ENCODE assay signal across 7 mouse cellular contexts in genomic region chr1:34459284-34460060, GRCm38 (mm10). TPM values are rescaled to one million over a fixed set of nuclear protein-coding genes. Genes with fewer than 3 reads are reported as not detected.
DNase-seq lines count a peak whose midpoint lies in the region; ATAC-seq lines count a peak whose summit lies in the region.

Ptpn18 (plus strand) TSS chr1:34459762.

- peak; percentile 62 for ATAC-seq in granulocyte monocyte progenitor cell, adult 5-6 weeks (replicated peaks; ENCODE audit: poor library complexity, severe bottlenecking)
- ATAC-seq in midbrain, embryonic 13.5 days: peak; percentile 95

- H3K4me2 ChIP-seq in midbrain, embryonic 13.5 days (replicated peaks): peak within 1 kb of the TSS; percentile 86

- H3K27ac ChIP-seq in embryonic facial prominence, embryonic 10.5 days (replicated peaks): 0 out of 2 replicates have a peak within 1 kb of the TSS, but pooled peaks have one; percentile 24
- no peak within 1 kb of the TSS for H3K27ac ChIP-seq in limb, embryonic 10.5 days
- no peak within 1 kb of the TSS for H3K27ac ChIP-seq in midbrain, embryonic 13.5 days

- peaks cover 11% of the 10 kb centered on the region for H3K4me1 ChIP-seq in embryonic facial prominence, embryonic 10.5 days
- peaks cover 11% of the 10 kb centered on the region for H3K4me1 ChIP-seq in limb, embryonic 10.5 days
- H3K4me1 ChIP-seq in midbrain, embryonic 13.5 days (replicated peaks): peaks cover 8% of the 10 kb centered on the region; the same call in 1 of the 2 replicates

- DNase-seq in adrenal gland, postnatal 10 days: peak; percentile 96
- DNase-seq in embryonic facial prominence, embryonic 10.5 days (ENCODE audit: low spot score): peak; percentile 91
- DNase-seq in kidney, adult 11 months: peak; percentile 95
- peak; percentile 90 for DNase-seq in limb, embryonic 10.5 days (ENCODE audit: low spot score)
- DNase-seq in spleen, adult 12 weeks (ENCODE audit: low spot score): peak; percentile 85

- peak within 1 kb of the TSS; percentile 40 for H3K9ac ChIP-seq in midbrain, embryonic 13.5 days (replicated peaks)

- peak within 1 kb of the TSS; percentile 71 for H3K4me3 ChIP-seq in embryonic facial prominence, embryonic 10.5 days
- H3K4me3 ChIP-seq in limb, embryonic 10.5 days: peak within 1 kb of the TSS; percentile 64
- H3K4me3 ChIP-seq in midbrain, embryonic 13.5 days (replicated peaks): peak within 1 kb of the TSS; percentile 55

- H3K27me3 ChIP-seq in embryonic facial prominence, embryonic 10.5 days (replicated peaks; ENCODE audit: low read depth, poor library complexity, severe bottlenecking): peaks cover 68% of the 10 kb centered on the region
- H3K27me3 ChIP-seq in limb, embryonic 10.5 days (ENCODE audit: low read depth, poor library complexity, severe bottlenecking): peaks cover 62% of the 10 kb centered on the region
- peaks cover 46% of the 10 kb centered on the region for H3K27me3 ChIP-seq in midbrain, embryonic 13.5 days

- H3K36me3 ChIP-seq in embryonic facial prominence, embryonic 10.5 days (replicated peaks): no peaks in the 10 kb centered on the region
- no peaks in the 10 kb centered on the region for H3K36me3 ChIP-seq in limb, embryonic 10.5 days
- no peaks in the 10 kb centered on the region for H3K36me3 ChIP-seq in midbrain, embryonic 13.5 days

- WGBS in embryonic facial prominence, embryonic 10.5 days: under 1% methylated on average over 48 of the region's 48 CpGs
- WGBS in limb, embryonic 10.5 days: under 1% methylated on average over 48 of the region's 48 CpGs
- under 1% methylated on average over 48 of the region's 48 CpGs for WGBS in midbrain, embryonic 13.5 days

- H3K9me3 ChIP-seq in embryonic facial prominence, embryonic 10.5 days: no peaks in the 10 kb centered on the region
- no peaks in the 10 kb centered on the region for H3K9me3 ChIP-seq in limb, embryonic 10.5 days (replicated peaks)
- H3K9me3 ChIP-seq in midbrain, embryonic 13.5 days: no peaks in the 10 kb centered on the region

RNA-seq across cellular contexts. Expression of gene Ptpn18, which starts in this region (rescaled TPM):
- 10 to 100 TPM; 10.6 to 11.3 TPM for total RNA-seq in adrenal gland, postnatal 10 days (2021)
- 4.5 and 6.0 TPM in 2 replicates for polyA plus RNA-seq in embryonic facial prominence, embryonic 10.5 days (2016; fragmentation: Nextera tagmentation; extraction: Ambion mirVana)
- total RNA-seq in granulocyte monocyte progenitor cell, adult 5-6 weeks (2014; fragmentation: Nextera tagmentation): 46.9 and 56.7 TPM in 2 replicates
- total RNA-seq in granulocyte monocyte progenitor cell, adult 5-6 weeks (2017): 292 and 344 TPM in 2 replicates
- polyA plus RNA-seq in limb, embryonic 10.5 days (2016; fragmentation: Nextera tagmentation; extraction: Ambion mirVana): 6.7 and 7.8 TPM in 2 replicates
- polyA plus RNA-seq in midbrain, embryonic 13.5 days (2015; fragmentation: Nextera tagmentation; extraction: Ambion mirVana): 6.0 and 6.2 TPM in 2 replicates
